Mouse (Mus musculus): Measurements from ENCODE around the gene Spcs2.

- TF ChIP-seq CTCF (IDR thresholded peaks at IDR 0.05; ENCODE audit: borderline replicate concordance, extremely low read depth, insufficient read depth, insufficient read length) (no peak), POLR2A (IDR thresholded peaks at IDR 0.05; ENCODE audit: borderline replicate concordance, extremely low read depth, insufficient read depth, insufficient read length, poor library complexity, severe bottlenecking) (no peak)
These were observed 64.1 kb downstream of the Spcs2 start for GRCm38 (mm10) chr7:99799118-99799517.
